Mouse (Mus musculus) ES-E14 (cell line): ENCODE results near the gene Slc10a4.

Experiments
- CHD2 ChIP-seq: IDR thresholded peaks from 2 replicates; pipeline ENCODE4 v1.6.1; 2014; ENCODE audit warnings: mild to moderate bottlenecking, low read depth, low read length, inconsistent platforms
- HCFC1 ChIP-seq: IDR thresholded peaks from 2 replicates; pipeline ENCODE4 v1.6.1; 2012; ENCODE audit warnings: low read length, inconsistent platforms, borderline replicate concordance; ENCODE audit not compliant: insufficient read depth
- MAFK ChIP-seq: IDR thresholded peaks from 2 replicates; pipeline ENCODE4 v1.6.1; 2014; ENCODE audit warnings: mild to moderate bottlenecking, low read depth, low read length, inconsistent platforms; ENCODE audit not compliant: insufficient read depth
- ZC3H11A ChIP-seq: IDR thresholded peaks from 2 replicates; pipeline ENCODE4 v1.6.1; 2012; ENCODE audit warnings: low read depth, mild to moderate bottlenecking, inconsistent platforms, low read length, borderline replicate concordance
- ZNF384 ChIP-seq: IDR thresholded peaks from 2 replicates; pipeline ENCODE4 v1.6.1; 2012; ENCODE audit warnings: low read depth, low read length, inconsistent platforms

DNA sequence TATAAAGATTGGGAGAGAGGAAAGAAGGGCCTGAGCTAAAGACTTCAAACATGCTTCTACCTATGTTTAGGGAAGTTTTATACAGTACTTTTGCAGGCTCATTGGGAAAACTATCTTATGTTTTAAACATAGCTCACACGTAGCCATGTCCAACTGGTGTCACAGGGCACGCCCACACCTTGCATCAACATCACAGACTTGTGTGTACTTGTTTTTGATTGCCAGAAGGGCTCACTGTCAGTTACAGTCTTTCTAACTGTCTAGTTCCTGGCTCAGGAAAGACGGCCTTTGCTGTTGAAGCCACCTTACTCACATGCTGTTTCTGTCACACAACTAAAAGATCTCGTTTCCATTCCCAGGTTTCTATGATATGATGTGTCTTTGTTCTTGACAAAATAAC lies 30.1 kb upstream of the Slc10a4 start:
- TF ChIP-seq CHD2 (no peak), MAFK (no peak), ZC3H11A (no peak), ZNF384 (no peak), HCFC1 (no peak)
